Mouse (Mus musculus) effector memory CD4-positive, alpha-beta T cell, adult 7 months (primary cell): Measurements from ENCODE around the gene Tead4. TPM values are rescaled to one million over a fixed set of nuclear protein-coding genes. Genes with fewer than 3 reads are reported as not detected.

Source experiments
- polyA plus RNA-seq: library from polyadenylated mRNA; unstranded; fragments of 100-300 nt; shearing (Covaris generic); gene quantifications from one replicate; pipeline ENCODE4 v1.2.1, GENCODE M21; 2017

The Tead4 gene
- polyA plus RNA-seq, result not detected

DNA sequence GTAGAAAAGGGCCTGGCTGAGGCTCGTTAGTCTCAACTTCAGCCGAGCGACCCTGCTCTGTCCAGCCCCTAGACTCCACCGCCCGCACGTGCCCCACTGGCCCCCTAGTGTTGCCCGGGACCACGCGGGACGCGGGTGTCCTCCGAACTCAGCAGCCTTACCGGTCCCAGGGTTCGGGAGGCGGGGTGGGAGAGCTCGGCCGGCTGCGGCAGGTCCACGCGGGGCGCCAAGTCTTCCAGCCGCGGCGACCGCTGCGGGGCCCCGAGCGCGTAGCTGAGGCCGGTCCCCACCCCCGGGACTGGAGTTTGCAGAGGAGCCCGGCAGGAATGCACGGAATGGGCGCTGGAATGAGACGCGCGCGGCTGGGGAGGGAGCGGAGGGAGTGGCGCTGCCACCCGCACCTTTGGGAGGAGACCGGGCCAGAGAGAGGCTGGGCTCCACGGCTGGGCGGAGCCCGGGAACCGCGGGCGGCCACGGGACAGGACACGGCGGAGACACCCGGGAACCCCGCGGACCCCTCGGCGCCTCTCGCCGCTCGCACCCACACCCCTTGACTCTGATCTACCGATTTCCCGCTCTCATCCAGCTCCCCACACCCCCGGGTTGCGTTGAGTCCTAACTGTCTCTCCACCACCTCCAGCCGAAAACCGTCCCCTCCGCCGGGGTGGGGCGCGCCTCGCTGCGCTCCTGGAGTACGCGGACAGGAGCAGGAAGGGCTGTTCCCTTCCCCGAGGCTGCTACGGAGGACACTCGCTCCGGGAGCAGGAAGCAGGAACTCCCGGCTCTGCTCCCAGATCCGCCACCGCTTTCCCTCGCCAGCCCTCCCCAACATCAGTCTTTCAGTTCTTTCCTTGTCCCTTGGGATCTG is at the start of gene Tead4:
TSS of gene Tead4 (minus strand) at position 690 of the 868 bp plus-strand sequence.

Other genes starting within 250 kb of the Tead4 start
- 0.55 TPM for gene Tspan9, start 157.2 kb downstream of the Tead4 start, polyA plus RNA-seq
- 1.4 TPM for gene Tulp3, start 55.0 kb upstream of the Tead4 start, polyA plus RNA-seq
- 45.3 TPM for gene Rhno1, start 62.1 kb upstream of the Tead4 start, polyA plus RNA-seq
- 2.6 TPM for gene Foxm1, start 62.1 kb upstream of the Tead4 start, polyA plus RNA-seq
- gene Tex52, start 74.6 kb upstream of the Tead4 start, polyA plus RNA-seq, result not detected
- gene Gm44596, start 74.7 kb upstream of the Tead4 start, polyA plus RNA-seq, result not detected
- 0.67 TPM for gene Nrip2, start 98.5 kb upstream of the Tead4 start, polyA plus RNA-seq
- gene Itfg2, start 124.1 kb upstream of the Tead4 start, polyA plus RNA-seq, result 23.8 TPM
- 151 TPM for gene Fkbp4, start 137.9 kb upstream of the Tead4 start, polyA plus RNA-seq
- not detected for gene Pzp, start 225.9 kb upstream of the Tead4 start, polyA plus RNA-seq